Comparison of ENCODE assay signal across 19 mouse cellular contexts in genomic region chr5:64348780-64349179, GRCm38 (mm10).
A peak's percentile ranks its signal among the peaks of the same experiment; 100 is the strongest.
DNase-seq lines count a peak whose midpoint lies in the region; TF ChIP-seq lines count a peak whose summit lies in the region.
"Had no signal": no experiment of that assay in that cellular context is flagged by ENCODE, and none has a peak within 500 bp of the region (broad histone marks: within the 10 kb centered on the region; RNA-seq: fewer than 3 reads in every experiment).

No protein-coding gene starts in this region.

- DNase-seq in gastrocnemius, postnatal 10 days: peak; percentile 51
- DNase-seq in gastrocnemius, postnatal 36 days: no peak
- DNase-seq in layer of hippocampus, adult 2 months (ENCODE audit: low spot score in 2 of 2): no peak
- no peak for DNase-seq in layer of hippocampus, adult 9-11 months
- peak; percentile 86 for DNase-seq in kidney, adult 2 months
- DNase-seq in kidney, postnatal 10 days: peak; percentile 79
- no peak for DNase-seq in urinary bladder, adult 2 months (ENCODE audit: low spot score)
- DNase-seq in layer of hippocampus, postnatal 25 days (ENCODE audit: extremely low spot score in 1 of 2, low spot score in 1 of 2): no peak
- DNase-seq: adrenal gland, postnatal 25 days; cerebellum, adult 11-12 months; cerebellum, postnatal 36 days; gastrocnemius, postnatal 25 days; lung, adult 18-20 months; lung, postnatal 14 days; thymus, postnatal 36 days had no signal

- H3K27ac ChIP-seq in layer of hippocampus, adult 2 months: 0 out of 2 replicates have a peak overlapping the region, but pooled peaks have one; percentile 5
- no peak overlapping the region; the same call in 1 of the 2 replicates for H3K27ac ChIP-seq in kidney, adult 2 months (ENCODE audit: insufficient read depth, low read depth, low read length)
- H3K27ac ChIP-seq: embryonic facial prominence, embryonic 15.5 days; hindbrain, embryonic 13.5 days; intestine, embryonic 15.5 days; neural tube, embryonic 12.5 days had no signal

- peaks cover 35% of the 10 kb centered on the region for H3K4me1 ChIP-seq in kidney, adult 2 months (ENCODE audit: control insufficient read depth, insufficient read depth, low read length)

- intact Hi-C loops in gastrocnemius, postnatal 36 days (cut with DNase I): no loop called here

- no peak for TF ChIP-seq CTCF in layer of hippocampus, adult 2 months (conservative IDR thresholded peaks at IDR 0.05)
- no peak for TF ChIP-seq CTCF in kidney, adult 2 months (conservative IDR thresholded peaks at IDR 0.05; ENCODE audit: insufficient read depth, insufficient read length, low read depth, low read length)

- no peak overlapping the region for H3K4me3 ChIP-seq in layer of hippocampus, adult 2 months
- no peak overlapping the region for H3K4me3 ChIP-seq in kidney, adult 2 months (ENCODE audit: insufficient read depth, low read depth, low read length)
- H3K4me3 ChIP-seq: embryonic facial prominence, embryonic 15.5 days; hindbrain, embryonic 13.5 days; intestine, embryonic 15.5 days; neural tube, embryonic 12.5 days had no signal

- no peak for TF ChIP-seq POLR2A in kidney, adult 2 months (IDR thresholded peaks at IDR 0.05; ENCODE audit: low read depth, low read length)

- WGBS in kidney, adult 2 months: 42% methylated on average over 8 of the region's 8 CpGs

- H3K36me3 ChIP-seq in kidney, adult 2 months (ENCODE audit: control insufficient read depth, insufficient read depth, low read length): peaks cover 9% of the 10 kb centered on the region

- no peaks in the 10 kb centered on the region for H3K27me3 ChIP-seq in kidney, adult 2 months (replicated peaks; ENCODE audit: control insufficient read depth, insufficient read depth, low read length)
- H3K27me3 ChIP-seq: embryonic facial prominence, embryonic 15.5 days; hindbrain, embryonic 13.5 days; intestine, embryonic 15.5 days; neural tube, embryonic 12.5 days had no signal

Comparison
In these comparisons a context has a peak if more than half of its experiments do, and no peak if none do; other contexts are left out.
1. DNase-seq: peak in gastrocnemius, postnatal 10 days (single experiment), kidney, adult 2 months (single experiment) and kidney, postnatal 10 days (single experiment); none in gastrocnemius, postnatal 36 days (0 of 2), layer of hippocampus, adult 2 months (0 of 2), layer of hippocampus, adult 9-11 months (single experiment), urinary bladder, adult 2 months (single experiment) and layer of hippocampus, postnatal 25 days (0 of 2).